Comparison of ENCODE assay signal across 31 mouse cellular contexts in the genomic region with DNA sequence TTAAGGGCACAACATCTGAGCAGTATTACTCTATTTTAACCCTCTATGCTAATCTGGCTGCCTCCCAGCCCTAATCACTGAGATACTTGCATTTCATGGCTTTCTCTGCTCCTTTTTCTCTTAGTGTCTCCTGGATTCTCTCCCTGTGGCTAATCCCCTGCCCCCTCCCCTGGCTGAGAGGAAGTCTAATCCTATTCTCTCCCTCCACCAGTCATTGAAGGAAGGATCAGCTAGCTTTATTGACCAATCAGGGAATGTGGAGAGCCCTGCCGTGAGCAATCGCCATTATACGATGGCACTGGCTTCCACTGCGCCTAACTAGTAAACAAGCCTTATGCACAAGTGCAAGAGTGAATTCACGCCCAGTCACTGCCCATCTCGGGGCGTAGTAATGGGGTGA. TPM values are rescaled to one million over a fixed set of nuclear protein-coding genes. Genes with fewer than 3 reads are reported as not detected.
DNase-seq lines count a peak whose midpoint lies in the region; ATAC-seq lines count a peak whose summit lies in the region.
"Had no signal": no experiment of that assay in that cellular context is flagged by ENCODE, and none has a peak within 500 bp of the region (broad histone marks: within the 10 kb centered on the region; RNA-seq: fewer than 3 reads in every experiment).

No protein-coding gene starts in this region.

- ATAC-seq in forebrain, embryonic 12.5 days (ENCODE audit: low FRiP score) = no peak
- ATAC-seq in forebrain, embryonic 13.5 days = no peak
- ATAC-seq in midbrain, embryonic 11.5 days (ENCODE audit: low FRiP score) = peak; percentile 84
- ATAC-seq in midbrain, embryonic 16.5 days = no peak
- no peak for ATAC-seq in midbrain, embryonic 14.5 days (ENCODE audit: low FRiP score, low TSS enrichment)
- ATAC-seq in intestine, embryonic 15.5 days = no peak
- ATAC-seq: activated CD4-positive, CD25-positive, alpha-beta regulatory T cell, adult 4 months; forebrain, embryonic 16.5 days; hindbrain, postnatal 0 days; inflammation-experienced regulatory T-cells, adult 6 months had no signal

- 0 out of 2 replicates have a peak overlapping the region, but pooled peaks have one; percentile 15 for H3K4me2 ChIP-seq in forebrain, embryonic 12.5 days
- H3K4me2 ChIP-seq in forebrain, embryonic 13.5 days = no peak overlapping the region
- peak overlapping the region; percentile 16; the same call in 1 of the 2 replicates for H3K4me2 ChIP-seq in midbrain, embryonic 11.5 days
- no peak overlapping the region for H3K4me2 ChIP-seq in midbrain, embryonic 16.5 days (ENCODE audit: low read length)
- H3K4me2 ChIP-seq in midbrain, embryonic 14.5 days (ENCODE audit: low read length) = 0 out of 2 replicates have a peak overlapping the region, but pooled peaks have one; percentile 12
- no peak overlapping the region for H3K4me2 ChIP-seq in intestine, embryonic 15.5 days (replicated peaks)
- H3K4me2 ChIP-seq: embryonic facial prominence, embryonic 13.5 days; heart, embryonic 12.5 days; heart, embryonic 15.5 days; hindbrain, embryonic 14.5 days had no signal

- no peak overlapping the region for H3K4me3 ChIP-seq in forebrain, embryonic 12.5 days (replicated peaks)
- no peak overlapping the region for H3K4me3 ChIP-seq in forebrain, embryonic 13.5 days
- H3K4me3 ChIP-seq in midbrain, embryonic 11.5 days (ENCODE audit: low read depth, low read length) = no peak overlapping the region
- no peak overlapping the region for H3K4me3 ChIP-seq in midbrain, embryonic 16.5 days (ENCODE audit: low read depth, low read length)
- no peak overlapping the region for H3K4me3 ChIP-seq in midbrain, embryonic 14.5 days (replicated peaks; ENCODE audit: low read depth, low read length)
- no peak overlapping the region for H3K4me3 ChIP-seq in intestine, embryonic 15.5 days (replicated peaks)
- H3K4me3 ChIP-seq: embryonic facial prominence, embryonic 10.5 days; embryonic facial prominence, embryonic 13.5 days; erythroblast, embryonic 14.5 days; heart, embryonic 12.5 days; heart, embryonic 15.5 days had no signal

- no peaks in the 10 kb centered on the region for H3K36me3 ChIP-seq in forebrain, embryonic 12.5 days (replicated peaks)
- H3K36me3 ChIP-seq in forebrain, embryonic 13.5 days (ENCODE audit: poor library complexity, severe bottlenecking) = no peaks in the 10 kb centered on the region
- no peaks in the 10 kb centered on the region for H3K36me3 ChIP-seq in midbrain, embryonic 11.5 days (ENCODE audit: control insufficient read depth, insufficient read depth, low read length)
- no peaks in the 10 kb centered on the region for H3K36me3 ChIP-seq in midbrain, embryonic 16.5 days (ENCODE audit: control insufficient read depth, insufficient read depth, low read length)
- H3K36me3 ChIP-seq in midbrain, embryonic 14.5 days (ENCODE audit: control insufficient read depth, insufficient read depth, low read length) = no peaks in the 10 kb centered on the region
- H3K36me3 ChIP-seq in intestine, embryonic 15.5 days = no peaks in the 10 kb centered on the region
- H3K36me3 ChIP-seq: embryonic facial prominence, embryonic 10.5 days; embryonic facial prominence, embryonic 13.5 days; heart, embryonic 12.5 days; heart, embryonic 15.5 days had no signal

- intact Hi-C loops in heart, postnatal 14 days (cut with DNase I) = no loop called here

- DNase-seq in midbrain, embryonic 11.5 days (ENCODE audit: low spot score, missing footprints) = peak; percentile 88
- peak; percentile 52 for DNase-seq in R1 (ENCODE audit: low read depth, low spot score)
- DNase-seq in midbrain, embryonic 14.5 days = peak; percentile 38
- no peak for DNase-seq in heart, postnatal 14 days
- DNase-seq: adrenal gland, adult 8-10 months; adrenal gland, postnatal 25 days; B cell, adult 2 months; cerebellum, adult 11-12 months; cerebellum, adult 8-10 months; cerebellum, postnatal 10 days; cerebellum, postnatal 36 days; embryo, embryonic 11 days; gastrocnemius, postnatal 14 days; heart, adult 18-20 months; heart, postnatal 10 days; heart, postnatal 4 days had no signal

- H3K27me3 ChIP-seq in forebrain, embryonic 12.5 days = no peaks in the 10 kb centered on the region
- H3K27me3 ChIP-seq in forebrain, embryonic 13.5 days = no peaks in the 10 kb centered on the region
- no peaks in the 10 kb centered on the region for H3K27me3 ChIP-seq in midbrain, embryonic 11.5 days (ENCODE audit: control insufficient read depth, insufficient read depth, low read length)
- H3K27me3 ChIP-seq in midbrain, embryonic 16.5 days (ENCODE audit: control insufficient read depth, insufficient read depth, low read depth, low read length) = no peaks in the 10 kb centered on the region
- H3K27me3 ChIP-seq in midbrain, embryonic 14.5 days (ENCODE audit: control insufficient read depth, insufficient read depth, low read length) = no peaks in the 10 kb centered on the region
- H3K27me3 ChIP-seq in intestine, embryonic 15.5 days (replicated peaks) = no peaks in the 10 kb centered on the region
- H3K27me3 ChIP-seq: embryonic facial prominence, embryonic 13.5 days; heart, embryonic 12.5 days; heart, embryonic 15.5 days had no signal

- no peak overlapping the region for H3K27ac ChIP-seq in forebrain, embryonic 12.5 days
- no peak overlapping the region for H3K27ac ChIP-seq in forebrain, embryonic 13.5 days
- no peak overlapping the region for H3K27ac ChIP-seq in midbrain, embryonic 11.5 days (ENCODE audit: low read depth, low read length)
- no peak overlapping the region for H3K27ac ChIP-seq in midbrain, embryonic 16.5 days (ENCODE audit: low read length)
- H3K27ac ChIP-seq in midbrain, embryonic 14.5 days (replicated peaks; ENCODE audit: low read depth, low read length) = no peak overlapping the region
- no peak overlapping the region for H3K27ac ChIP-seq in intestine, embryonic 15.5 days
- H3K27ac ChIP-seq: embryonic facial prominence, embryonic 10.5 days; embryonic facial prominence, embryonic 13.5 days; heart, embryonic 15.5 days; hindbrain, embryonic 14.5 days; hindbrain, postnatal 0 days had no signal

- no peak overlapping the region for H3K9ac ChIP-seq in forebrain, embryonic 12.5 days
- H3K9ac ChIP-seq in forebrain, embryonic 13.5 days = no peak overlapping the region
- no peak overlapping the region for H3K9ac ChIP-seq in midbrain, embryonic 11.5 days (ENCODE audit: low read length)
- H3K9ac ChIP-seq in midbrain, embryonic 16.5 days (ENCODE audit: low read depth, low read length) = no peak overlapping the region
- no peak overlapping the region for H3K9ac ChIP-seq in midbrain, embryonic 14.5 days (replicated peaks; ENCODE audit: low read length)
- H3K9ac ChIP-seq in intestine, embryonic 15.5 days = no peak overlapping the region
- H3K9ac ChIP-seq: embryonic facial prominence, embryonic 13.5 days; heart, embryonic 12.5 days; heart, embryonic 15.5 days; hindbrain, embryonic 14.5 days had no signal

- H3K9me3 ChIP-seq in forebrain, embryonic 12.5 days = no peaks in the 10 kb centered on the region
- H3K9me3 ChIP-seq in forebrain, embryonic 13.5 days (replicated peaks) = no peaks in the 10 kb centered on the region
- H3K9me3 ChIP-seq in midbrain, embryonic 11.5 days (ENCODE audit: control insufficient read depth, low read length) = no peaks in the 10 kb centered on the region
- no peaks in the 10 kb centered on the region for H3K9me3 ChIP-seq in midbrain, embryonic 16.5 days (replicated peaks; ENCODE audit: control insufficient read depth, low read length, poor library complexity, severe bottlenecking)
- H3K9me3 ChIP-seq in midbrain, embryonic 14.5 days (ENCODE audit: control insufficient read depth, low read length) = no peaks in the 10 kb centered on the region
- no peaks in the 10 kb centered on the region for H3K9me3 ChIP-seq in intestine, embryonic 15.5 days
- H3K9me3 ChIP-seq: embryonic facial prominence, embryonic 10.5 days; embryonic facial prominence, embryonic 13.5 days; heart, embryonic 12.5 days; heart, embryonic 15.5 days had no signal

- 33% methylated on average over 7 of the region's 7 CpGs for WGBS in forebrain, embryonic 12.5 days
- WGBS in forebrain, embryonic 13.5 days = 40% methylated on average over 7 of the region's 7 CpGs
- WGBS in midbrain, embryonic 11.5 days = 38% methylated on average over 7 of the region's 7 CpGs
- WGBS in midbrain, embryonic 16.5 days = 22% methylated on average over 7 of the region's 7 CpGs
- 33% methylated on average over 7 of the region's 7 CpGs for WGBS in midbrain, embryonic 14.5 days
- 79% methylated on average over 7 of the region's 7 CpGs for WGBS in intestine, embryonic 15.5 days

- peaks cover 11% of the 10 kb centered on the region for H3K4me1 ChIP-seq in forebrain, embryonic 12.5 days
- H3K4me1 ChIP-seq in forebrain, embryonic 13.5 days = peaks cover 5% of the 10 kb centered on the region; the same call in 1 of the 2 replicates
- H3K4me1 ChIP-seq in midbrain, embryonic 11.5 days (ENCODE audit: control insufficient read depth, insufficient read depth, low read length) = peaks cover 7% of the 10 kb centered on the region; the same call in 1 of the 2 replicates
- no peaks in the 10 kb centered on the region for H3K4me1 ChIP-seq in midbrain, embryonic 16.5 days (ENCODE audit: control insufficient read depth, insufficient read depth, low read length)
- H3K4me1 ChIP-seq in midbrain, embryonic 14.5 days (ENCODE audit: control insufficient read depth, insufficient read depth, low read length) = no peaks in the 10 kb centered on the region; the same call in 1 of the 2 replicates
- peaks cover 1% of the 10 kb centered on the region; the same call in 1 of the 2 replicates for H3K4me1 ChIP-seq in intestine, embryonic 15.5 days (replicated peaks)

RNA-seq across cellular contexts. Expression of a gene that starts 6.3 kb away (rescaled TPM):
- 28.3 and 41.7 TPM in 2 replicates for polyA plus RNA-seq in forebrain, embryonic 12.5 days (2016; fragmentation: Nextera tagmentation; extraction: Ambion mirVana)
- polyA plus RNA-seq in forebrain, embryonic 13.5 days (2015; fragmentation: Nextera tagmentation; extraction: Ambion mirVana) = 28.0 and 32.5 TPM in 2 replicates
- 49.9 and 55.1 TPM in 2 replicates for polyA plus RNA-seq in midbrain, embryonic 11.5 days (2014; fragmentation: Nextera tagmentation; extraction: Ambion mirVana)
- 83.5 and 89.1 TPM in 2 replicates for polyA plus RNA-seq in midbrain, embryonic 16.5 days (2015; fragmentation: Nextera tagmentation; extraction: Ambion mirVana)
- 36.8 and 104 TPM in 2 replicates for polyA plus RNA-seq in midbrain, embryonic 14.5 days (2014; fragmentation: Nextera tagmentation; extraction: Ambion mirVana)
- polyA plus RNA-seq in intestine, embryonic 15.5 days (2015; fragmentation: Nextera tagmentation; extraction: Ambion mirVana) = 0.49 and 0.60 TPM in 2 replicates
- 1 to 10 TPM; 2.1 to 3.0 TPM for total RNA-seq in heart, postnatal 14 days (2021)
- total RNA-seq: MEL had no signal
- polyA plus RNA-seq: activated CD4-positive, CD25-positive, alpha-beta regulatory T cell, adult 4 months; erythroblast, embryonic 14.5 days had no signal

RNA-seq across cellular contexts. Expression of a gene that starts 45.9 kb away (rescaled TPM):
- polyA plus RNA-seq in forebrain, embryonic 12.5 days (2016; fragmentation: Nextera tagmentation; extraction: Ambion mirVana) = 95.4 and 95.5 TPM in 2 replicates
- polyA plus RNA-seq in forebrain, embryonic 13.5 days (2015; fragmentation: Nextera tagmentation; extraction: Ambion mirVana) = 91.9 and 95.2 TPM in 2 replicates
- polyA plus RNA-seq in midbrain, embryonic 11.5 days (2014; fragmentation: Nextera tagmentation; extraction: Ambion mirVana) = 109 and 114 TPM in 2 replicates
- 90.3 and 92.0 TPM in 2 replicates for polyA plus RNA-seq in midbrain, embryonic 16.5 days (2015; fragmentation: Nextera tagmentation; extraction: Ambion mirVana)
- polyA plus RNA-seq in midbrain, embryonic 14.5 days (2014; fragmentation: Nextera tagmentation; extraction: Ambion mirVana) = 82.0 and 100 TPM in 2 replicates
- 74.4 and 84.6 TPM in 2 replicates for polyA plus RNA-seq in intestine, embryonic 15.5 days (2015; fragmentation: Nextera tagmentation; extraction: Ambion mirVana)
- 100 to 1,000 TPM in 1 of 2 experiments, 10 to 100 TPM in 1; 97.4 to 101 TPM for total RNA-seq in heart, postnatal 14 days (2021)

Comparison
In these comparisons a context has a peak if more than half of its experiments do, and no peak if none do; other contexts are left out.
1. H3K4me2 ChIP-seq: peak in forebrain, embryonic 12.5 days (single experiment), midbrain, embryonic 11.5 days (single experiment) and midbrain, embryonic 14.5 days (single experiment); none in forebrain, embryonic 13.5 days (single experiment), midbrain, embryonic 16.5 days (single experiment) and intestine, embryonic 15.5 days (single experiment).
2. DNase-seq: peak in midbrain, embryonic 11.5 days (single experiment), R1 (single experiment) and midbrain, embryonic 14.5 days (single experiment); none in heart, postnatal 14 days (0 of 2).
3. RNA of a gene that starts 6.3 kb away (polyA plus RNA-seq): 36.8 to 104 TPM in midbrain, embryonic 14.5 days, 83.5 to 89.1 TPM in midbrain, embryonic 16.5 days, 49.9 to 55.1 TPM in midbrain, embryonic 11.5 days, 28.3 to 41.7 TPM in forebrain, embryonic 12.5 days and 28.0 to 32.5 TPM in forebrain, embryonic 13.5 days; 0.49 to 0.60 TPM in intestine, embryonic 15.5 days; every median in the first group is over 10 times any median in the second.